Mouse (Mus musculus) heart, adult 2 months (tissue): Measurements from ENCODE around the gene Bcas1. TPM values are rescaled to one million over a fixed set of nuclear protein-coding genes. Genes with fewer than 3 reads are reported as not detected.

Experiments
- DNase-seq, 2 experiments: peaks; one replicate each; pipeline ENCODE4 v3.0.0; 2021
- H3K27ac ChIP-seq: fragments of 200-600 bp; 2 replicates; pipeline ENCODE4 v1.8.1; 2022
- H3K27me3 ChIP-seq: fragments of 200-500 bp; 2 replicates; pipeline ENCODE4 v1.6.1; 2012; ENCODE audit warnings: mild to moderate bottlenecking, low read length, inconsistent platforms, mixed read lengths; ENCODE audit not compliant: control insufficient read depth, insufficient read depth
- H3K36me3 ChIP-seq: fragments of 200-500 bp; 2 replicates; pipeline ENCODE4 v1.6.1; 2012; ENCODE audit warnings: low read length, inconsistent platforms; ENCODE audit not compliant: control insufficient read depth, insufficient read depth
- H3K4me1 ChIP-seq: fragments of 200-500 bp; 2 replicates; pipeline ENCODE4 v1.6.1; 2011; ENCODE audit warnings: low read length; ENCODE audit not compliant: control insufficient read depth, insufficient read depth
- H3K4me3 ChIP-seq: fragments of 200-600 bp; 2 replicates; pipeline ENCODE4 v1.8.1; 2022
- H3K79me2 ChIP-seq: fragments of 200-500 bp; replicated peaks from 2 replicates; pipeline ENCODE4 v1.6.1; 2012; ENCODE audit warnings: mild to moderate bottlenecking, inconsistent platforms, low read length, moderate library complexity, mixed read lengths; ENCODE audit not compliant: control insufficient read depth, insufficient read depth
- H3K9ac ChIP-seq: fragments of 200-500 bp; 2 replicates; pipeline ENCODE4 v1.6.1; 2012; ENCODE audit warnings: low read depth, mild to moderate bottlenecking, control low read depth, inconsistent platforms, low read length, mixed read lengths
- CTCF ChIP-seq: fragments of 200-600 bp; IDR thresholded peaks from 2 replicates; pipeline ENCODE4 v1.8.1; 2022; ENCODE audit warnings: antibody characterized with exemption, mild to moderate bottlenecking, moderate library complexity
- EP300 ChIP-seq: fragments of 200-500 bp; IDR thresholded peaks from 2 replicates; pipeline ENCODE4 v1.6.1; 2011; ENCODE audit warnings: low read depth, low read length, control low read depth; ENCODE audit not compliant: insufficient read depth
- POLR2A ChIP-seq: fragments of 200-500 bp; IDR thresholded peaks from 2 replicates; pipeline ENCODE4 v1.6.1; 2011; ENCODE audit warnings: mild to moderate bottlenecking, low read depth, low read length, control low read depth; ENCODE audit not compliant: insufficient read depth
- WGBS: fragments of 180-500 bp; shearing (Covaris S2); methylation state at CpG from one replicate; pipeline ENCODE4 v1.1.7; 2018; 5-methylcytosine and 5-hydroxymethylcytosine counted together
- intact Hi-C: fragments of 180-260 bp; cut with DNase I; formaldehyde crosslinking; loops from one replicate; pipeline ENCODE4 v1.15.1; 2025
- polyA plus RNA-seq: library from polyadenylated mRNA; depleted of rRNA; stranded (reverse); fragments of >200 nt; gene quantifications from 2 replicates; pipeline ENCODE4 v1.2.3, GENCODE M21; 2012
- total RNA-seq, 2 experiments: library from RNA; stranded (reverse); gene quantifications; 2 replicates each; pipeline ENCODE4 v1.2.3; 2021

Gene Bcas1
- total and polyA plus RNA-seq, 3 experiments = 0.14 to 1.1 (median 0.26) TPM

GRCm38 (mm10) chr2:170450933-170451332 lies 23.3 kb upstream of the Bcas1 start:
- Histone ChIP-seq H3K27me3 (no peaks in the 10 kb centered on the region), H3K9ac (no peak overlapping the region), H3K27ac (no peak overlapping the region), H3K4me3 (no peak overlapping the region), H3K4me1 (no peaks in the 10 kb centered on the region), H3K36me3 (no peaks in the 10 kb centered on the region), H3K79me2 (no peaks in the 10 kb centered on the region)
- peak; percentile 60 to 84 for DNase-seq
- 7% methylated on average over 9 of the region's 9 CpGs for WGBS
- intact Hi-C loops = loop anchor here (1.0 to 5.0 kb wide), 2 partner anchors 57 to 421 kb away; no protein-coding TSS in a partner anchor
- TF ChIP-seq CTCF (peak; percentile 87), EP300 (peak; percentile 58; the same call in 1 of the 2 replicates), POLR2A (no peak)

- WGBS = 70% methylated on average over 10 of the region's 10 CpGs
- intact Hi-C loops = no loop called here
- no peaks in the 10 kb centered on the region for H3K27me3 ChIP-seq
These were observed 20.0 kb upstream of the Bcas1 start for GRCm38 (mm10) chr2:170447651-170448050.

GRCm38 (mm10) chr2:170446843-170447383 lies 19.3 kb upstream of the Bcas1 start:
- H3K9ac ChIP-seq = no peak overlapping the region
- TF ChIP-seq POLR2A (no peak), EP300 (no peak), CTCF (no peak)
- no peaks in the 10 kb centered on the region for H3K27me3 ChIP-seq
- no peak overlapping the region for H3K4me3 ChIP-seq
- no peak overlapping the region for H3K27ac ChIP-seq
- H3K36me3 ChIP-seq = no peaks in the 10 kb centered on the region
- no peak for DNase-seq
- no peaks in the 10 kb centered on the region for H3K4me1 ChIP-seq
- WGBS = 75% methylated on average over 5 of the region's 5 CpGs
- intact Hi-C loops = no loop called here
- H3K79me2 ChIP-seq = no peaks in the 10 kb centered on the region

More at GRCm38 (mm10) chr2:170447651-170448050, 20.0 kb upstream of the Bcas1 start:
- Histone ChIP-seq H3K27ac (no peak overlapping the region), H3K79me2 (no peaks in the 10 kb centered on the region), H3K4me1 (no peaks in the 10 kb centered on the region), H3K36me3 (no peaks in the 10 kb centered on the region), H3K9ac (no peak overlapping the region), H3K4me3 (no peak overlapping the region)
- TF ChIP-seq CTCF (no peak), EP300 (no peak), POLR2A (no peak)
- DNase-seq = no peak

- 76% methylated on average over 5 of the region's 5 CpGs for WGBS
- Histone ChIP-seq H3K9ac (no peak overlapping the region), H3K27ac (no peak overlapping the region), H3K79me2 (no peaks in the 10 kb centered on the region), H3K4me3 (no peak overlapping the region), H3K4me1 (no peaks in the 10 kb centered on the region), H3K27me3 (no peaks in the 10 kb centered on the region), H3K36me3 (no peaks in the 10 kb centered on the region)
- TF ChIP-seq POLR2A = no peak
- TF ChIP-seq EP300 = no peak
- no peak for TF ChIP-seq CTCF
- DNase-seq = no peak
- intact Hi-C loops = no loop called here
These were observed 18.2 kb upstream of the Bcas1 start for GRCm38 (mm10) chr2:170445861-170446260.

GRCm38 (mm10) chr2:170442535-170442934 lies 14.9 kb upstream of the Bcas1 start:
- Histone ChIP-seq H3K27me3 (no peaks in the 10 kb centered on the region; the same call in 1 of the 2 replicates), H3K27ac (no peak overlapping the region), H3K4me1 (no peaks in the 10 kb centered on the region), H3K36me3 (no peaks in the 10 kb centered on the region), H3K4me3 (no peak overlapping the region), H3K9ac (no peak overlapping the region), H3K79me2 (no peaks in the 10 kb centered on the region)
- intact Hi-C loops = no loop called here
- 59% methylated on average over 3 of the region's 3 CpGs for WGBS
- TF ChIP-seq CTCF (peak; percentile 53), POLR2A (no peak), EP300 (no peak)
- DNase-seq = no peak

- H3K36me3 ChIP-seq = no peaks in the 10 kb centered on the region
- WGBS = 38% methylated on average over 13 of the region's 13 CpGs
- H3K27ac ChIP-seq = no peak overlapping the region
- H3K4me1 ChIP-seq = no peaks in the 10 kb centered on the region
- no peak for DNase-seq
- H3K27me3 ChIP-seq = no peaks in the 10 kb centered on the region; the same call in 1 of the 2 replicates
- intact Hi-C loops = no loop called here
- H3K79me2 ChIP-seq = no peaks in the 10 kb centered on the region
- no peak overlapping the region for H3K4me3 ChIP-seq
- H3K9ac ChIP-seq = no peak overlapping the region
- TF ChIP-seq CTCF = no peak
- no peak for TF ChIP-seq EP300
- no peak for TF ChIP-seq POLR2A
These were observed 11.1 kb upstream of the Bcas1 start for GRCm38 (mm10) chr2:170438782-170439181.
